Mouse (Mus musculus) c-Kit-positive CD71-positive TER-119-negative erythroid progenitor cells, embryonic 14.5 days (primary cell): ENCODE measurements at regions not wholly inside any gene's neighbourhood (a gene's known extent, or its start where the extent isn't known, plus 50 kb on each side); places are given as distances from the start of the nearest gene placed in this dataset.
"Not testable (repeated sequence)": the region's sequence is repeated elsewhere in the genome, so short reads cannot be mapped to it uniquely, and the experiment has no call there.

Experiments used
- DNase-seq: peaks from one replicate; pipeline ENCODE4 v3.0.0-alpha.2; 2013; ENCODE audit warnings: low read depth

- DNase-seq: no peak
Observed at GRCm38 (mm10) chr9:33007456-33008063, 371.5 kb downstream of the Ets1 start.

GRCm38 (mm10) chr9:33011241-33011640, 375.2 kb downstream of the Ets1 start:
- DNase-seq: no peak

GRCm38 (mm10) chr9:33035401-33035800, 399.4 kb downstream of the Ets1 start:
- no peak for DNase-seq

GRCm38 (mm10) chr9:33039221-33039790, 403.3 kb downstream of the Ets1 start:
- DNase-seq: no peak

GRCm38 (mm10) chr9:33050789-33051188, 414.8 kb downstream of the Ets1 start:
- no peak for DNase-seq

GRCm38 (mm10) chr9:33060636-33061264, 424.7 kb downstream of the Ets1 start:
- DNase-seq: no peak

GRCm38 (mm10) chr9:33062476-33062875, 426.5 kb downstream of the Ets1 start:
- no peak for DNase-seq

- DNase-seq: no peak
Observed at GRCm38 (mm10) chr9:33065331-33065730, 429.3 kb downstream of the Ets1 start.

- no peak for DNase-seq
Observed at GRCm38 (mm10) chr9:33067521-33067920, 431.5 kb downstream of the Ets1 start.

GRCm38 (mm10) chr9:33070116-33070515, 434.1 kb downstream of the Ets1 start:
- DNase-seq: no peak

GRCm38 (mm10) chr9:33080271-33080670, 444.2 kb downstream of the Ets1 start:
- DNase-seq: no peak

- no peak for DNase-seq
Observed at GRCm38 (mm10) chr9:33080774-33081173, 444.8 kb downstream of the Ets1 start.

- no peak for DNase-seq
Observed at GRCm38 (mm10) chr9:33089977-33090376, 454.0 kb downstream of the Ets1 start.

GRCm38 (mm10) chr9:33091664-33092063, 455.6 kb downstream of the Ets1 start:
- DNase-seq: no peak

GRCm38 (mm10) chr9:33095654-33096053, 459.6 kb downstream of the Ets1 start:
- peak; percentile 27 for DNase-seq

GRCm38 (mm10) chr9:33101206-33101605, 465.2 kb downstream of the Ets1 start:
- DNase-seq: no peak

- DNase-seq: no peak
Observed at GRCm38 (mm10) chr9:33104623-33105074, 468.6 kb downstream of the Ets1 start.

- DNase-seq: no peak
Observed at GRCm38 (mm10) chr9:33123841-33124240, 487.8 kb downstream of the Ets1 start.

- no peak for DNase-seq
Observed at GRCm38 (mm10) chr9:33152186-33152585, 516.2 kb downstream of the Ets1 start.

GRCm38 (mm10) chr9:33168159-33168558, 532.1 kb downstream of the Ets1 start:
- DNase-seq: no peak

GRCm38 (mm10) chr9:33169093-33169492, 533.1 kb downstream of the Ets1 start:
- DNase-seq: not testable (repeated sequence)

GRCm38 (mm10) chr9:33180066-33180465, 544.0 kb downstream of the Ets1 start:
- DNase-seq: no peak

GRCm38 (mm10) chr9:33187187-33187586, 551.2 kb downstream of the Ets1 start:
- no peak for DNase-seq

GRCm38 (mm10) chr9:33209083-33209482, 573.1 kb downstream of the Ets1 start:
- DNase-seq: no peak
